Mouse (Mus musculus): ENCODE results near the gene Fgl2. TPM values are rescaled to one million over a fixed set of nuclear protein-coding genes. Genes with fewer than 3 reads are reported as not detected.
A peak's percentile ranks its signal among the peaks of the same experiment; 100 is the strongest.

Fgl2 gene
- polyA plus RNA-seq, 1 experiment from 2014 or later: 17.2 TPM

GRCm38 (mm10) chr5:21391616-21392384 is 19.4 kb downstream of the Fgl2 start:
- WGBS: 19% methylated on average over 12 of the region's 13 CpGs
- H3K4me2 ChIP-seq (ENCODE audit: low read depth, low read length): no peak overlapping the region
- H3K36me3 ChIP-seq (ENCODE audit: control insufficient read depth, insufficient read depth, low read length): no peaks in the 10 kb centered on the region

GRCm38 (mm10) chr5:21394562-21394961 is 22.1 kb downstream of the Fgl2 start:
- H3K36me3 ChIP-seq (ENCODE audit: control insufficient read depth, insufficient read depth, low read length): no peaks in the 10 kb centered on the region
- no peaks in the 10 kb centered on the region; the same call in 1 of the 2 replicates for H3K4me1 ChIP-seq (ENCODE audit: control insufficient read depth, insufficient read depth, low read length)
- H3K27me3 ChIP-seq (ENCODE audit: control insufficient read depth, insufficient read depth, low read length): no peaks in the 10 kb centered on the region
- no peak overlapping the region for H3K4me3 ChIP-seq (replicated peaks; ENCODE audit: low read length)
- no peak overlapping the region for H3K27ac ChIP-seq (ENCODE audit: low read length)
- 72% methylated on average over 2 of the region's 2 CpGs for WGBS
- no peak overlapping the region for H3K4me2 ChIP-seq (ENCODE audit: low read depth, low read length)
- no peak for ATAC-seq (ENCODE audit: insufficient read depth, low FRiP score)
- no peaks in the 10 kb centered on the region for H3K9me3 ChIP-seq (replicated peaks; ENCODE audit: control insufficient read depth, low read length)
- no peak overlapping the region for H3K9ac ChIP-seq (ENCODE audit: low read length)

More at GRCm38 (mm10) chr5:21391616-21392384, 19.4 kb downstream of the Fgl2 start:
- ATAC-seq (ENCODE audit: insufficient read depth, low FRiP score): peak; percentile 66
- Histone ChIP-seq H3K9me3 (replicated peaks; ENCODE audit: control insufficient read depth, low read length) (no peaks in the 10 kb centered on the region), H3K27me3 (ENCODE audit: control insufficient read depth, insufficient read depth, low read length) (no peaks in the 10 kb centered on the region), H3K4me1 (ENCODE audit: control insufficient read depth, insufficient read depth, low read length) (no peaks in the 10 kb centered on the region; the same call in 1 of the 2 replicates), H3K4me3 (replicated peaks; ENCODE audit: low read length) (no peak overlapping the region), H3K9ac (ENCODE audit: low read length) (no peak overlapping the region), H3K27ac (ENCODE audit: low read length) (peak overlapping the region; percentile 48; the same call in 1 of the 2 replicates)

- 29% methylated on average over 7 of the region's 7 CpGs for WGBS
- no peak for ATAC-seq (ENCODE audit: insufficient read depth, low FRiP score)
- no peak overlapping the region for H3K4me3 ChIP-seq (replicated peaks; ENCODE audit: low read length)
- H3K36me3 ChIP-seq (ENCODE audit: control insufficient read depth, insufficient read depth, low read length): no peaks in the 10 kb centered on the region
- no peak overlapping the region for H3K27ac ChIP-seq (ENCODE audit: low read length)
- no peak overlapping the region for H3K4me2 ChIP-seq (ENCODE audit: low read depth, low read length)
- H3K27me3 ChIP-seq (ENCODE audit: control insufficient read depth, insufficient read depth, low read length): no peaks in the 10 kb centered on the region
- H3K4me1 ChIP-seq (ENCODE audit: control insufficient read depth, insufficient read depth, low read length): no peaks in the 10 kb centered on the region; the same call in 1 of the 2 replicates
- no peak overlapping the region for H3K9ac ChIP-seq (ENCODE audit: low read length)
- no peaks in the 10 kb centered on the region for H3K9me3 ChIP-seq (replicated peaks; ENCODE audit: control insufficient read depth, low read length)
Observed at GRCm38 (mm10) chr5:21395205-21395840, 22.9 kb downstream of the Fgl2 start.

GRCm38 (mm10) chr5:21411261-21411666 is 38.8 kb downstream of the Fgl2 start:
- Histone ChIP-seq H3K27ac (ENCODE audit: low read length) (no peak overlapping the region), H3K27me3 (ENCODE audit: control insufficient read depth, insufficient read depth, low read length) (no peaks in the 10 kb centered on the region), H3K36me3 (ENCODE audit: control insufficient read depth, insufficient read depth, low read length) (no peaks in the 10 kb centered on the region), H3K9me3 (replicated peaks; ENCODE audit: control insufficient read depth, low read length) (no peaks in the 10 kb centered on the region), H3K9ac (ENCODE audit: low read length) (no peak overlapping the region), H3K4me1 (ENCODE audit: control insufficient read depth, insufficient read depth, low read length) (no peaks in the 10 kb centered on the region), H3K4me3 (replicated peaks; ENCODE audit: low read length) (no peak overlapping the region), H3K4me2 (ENCODE audit: low read depth, low read length) (no peak overlapping the region)
- WGBS: 83% methylated on average over 5 of the region's 5 CpGs
- no peak for ATAC-seq (ENCODE audit: insufficient read depth, low FRiP score)

- no peaks in the 10 kb centered on the region for H3K9me3 ChIP-seq (replicated peaks; ENCODE audit: control insufficient read depth, low read length)
- H3K27me3 ChIP-seq (ENCODE audit: control insufficient read depth, insufficient read depth, low read length): no peaks in the 10 kb centered on the region
- WGBS: 61% methylated on average over 5 of the region's 5 CpGs
- no peak for ATAC-seq (ENCODE audit: insufficient read depth, low FRiP score)
- H3K36me3 ChIP-seq (ENCODE audit: control insufficient read depth, insufficient read depth, low read length): no peaks in the 10 kb centered on the region
- H3K4me3 ChIP-seq (replicated peaks; ENCODE audit: low read length): no peak overlapping the region
- no peak overlapping the region for H3K9ac ChIP-seq (ENCODE audit: low read length)
- H3K4me1 ChIP-seq (ENCODE audit: control insufficient read depth, insufficient read depth, low read length): no peaks in the 10 kb centered on the region
- no peak overlapping the region for H3K27ac ChIP-seq (ENCODE audit: low read length)
- H3K4me2 ChIP-seq (ENCODE audit: low read depth, low read length): no peak overlapping the region
Observed at GRCm38 (mm10) chr5:21412056-21412455, 39.6 kb downstream of the Fgl2 start.

- no peaks in the 10 kb centered on the region for H3K27me3 ChIP-seq (ENCODE audit: control insufficient read depth, insufficient read depth, low read length)
- H3K9ac ChIP-seq (ENCODE audit: low read length): no peak overlapping the region
- no peak overlapping the region for H3K27ac ChIP-seq (ENCODE audit: low read length)
- no peaks in the 10 kb centered on the region for H3K9me3 ChIP-seq (replicated peaks; ENCODE audit: control insufficient read depth, low read length)
- H3K36me3 ChIP-seq (ENCODE audit: control insufficient read depth, insufficient read depth, low read length): no peaks in the 10 kb centered on the region
- no peak overlapping the region for H3K4me2 ChIP-seq (ENCODE audit: low read depth, low read length)
- H3K4me3 ChIP-seq (replicated peaks; ENCODE audit: low read length): no peak overlapping the region
- no peak for ATAC-seq (ENCODE audit: insufficient read depth, low FRiP score)
- 82% methylated on average over 3 of the region's 3 CpGs for WGBS
- no peaks in the 10 kb centered on the region for H3K4me1 ChIP-seq (ENCODE audit: control insufficient read depth, insufficient read depth, low read length)
Observed at GRCm38 (mm10) chr5:21413322-21413721, 40.9 kb downstream of the Fgl2 start.

- H3K4me1 ChIP-seq (ENCODE audit: control insufficient read depth, insufficient read depth, low read length): no peaks in the 10 kb centered on the region
- H3K9me3 ChIP-seq (replicated peaks; ENCODE audit: control insufficient read depth, low read length): no peaks in the 10 kb centered on the region
- no peaks in the 10 kb centered on the region for H3K36me3 ChIP-seq (ENCODE audit: control insufficient read depth, insufficient read depth, low read length)
- ATAC-seq (ENCODE audit: insufficient read depth, low FRiP score): no peak
- no peak overlapping the region for H3K4me2 ChIP-seq (ENCODE audit: low read depth, low read length)
- no peak overlapping the region for H3K27ac ChIP-seq (ENCODE audit: low read length)
- H3K9ac ChIP-seq (ENCODE audit: low read length): no peak overlapping the region
- no peaks in the 10 kb centered on the region for H3K27me3 ChIP-seq (ENCODE audit: control insufficient read depth, insufficient read depth, low read length)
- no peak overlapping the region for H3K4me3 ChIP-seq (replicated peaks; ENCODE audit: low read length)
- 58% methylated on average over 1 of the region's 1 CpGs for WGBS
Observed at GRCm38 (mm10) chr5:21414116-21414820, 41.8 kb downstream of the Fgl2 start.

- Histone ChIP-seq H3K9ac (ENCODE audit: low read length) (no peak overlapping the region), H3K4me3 (replicated peaks; ENCODE audit: low read length) (no peak overlapping the region), H3K4me1 (ENCODE audit: control insufficient read depth, insufficient read depth, low read length) (no peaks in the 10 kb centered on the region), H3K9me3 (replicated peaks; ENCODE audit: control insufficient read depth, low read length) (no peaks in the 10 kb centered on the region), H3K27ac (ENCODE audit: low read length) (no peak overlapping the region), H3K4me2 (ENCODE audit: low read depth, low read length) (no peak overlapping the region), H3K27me3 (ENCODE audit: control insufficient read depth, insufficient read depth, low read length) (no peaks in the 10 kb centered on the region), H3K36me3 (ENCODE audit: control insufficient read depth, insufficient read depth, low read length) (no peaks in the 10 kb centered on the region)
- ATAC-seq (ENCODE audit: insufficient read depth, low FRiP score): no peak
- 50% methylated on average over 4 of the region's 4 CpGs for WGBS
Observed at GRCm38 (mm10) chr5:21418613-21419012, 46.2 kb downstream of the Fgl2 start.

- no peak overlapping the region for H3K4me3 ChIP-seq (replicated peaks; ENCODE audit: low read length)
- no peak overlapping the region for H3K4me2 ChIP-seq (ENCODE audit: low read depth, low read length)
- H3K27me3 ChIP-seq (ENCODE audit: control insufficient read depth, insufficient read depth, low read length): no peaks in the 10 kb centered on the region
- H3K9me3 ChIP-seq (replicated peaks; ENCODE audit: control insufficient read depth, low read length): no peaks in the 10 kb centered on the region
- peaks cover 4% of the 10 kb centered on the region; the same call in 1 of the 2 replicates for H3K4me1 ChIP-seq (ENCODE audit: control insufficient read depth, insufficient read depth, low read length)
- no peak overlapping the region for H3K9ac ChIP-seq (ENCODE audit: low read length)
- no peaks in the 10 kb centered on the region for H3K36me3 ChIP-seq (ENCODE audit: control insufficient read depth, insufficient read depth, low read length)
- ATAC-seq (ENCODE audit: insufficient read depth, low FRiP score): no peak
- 10% methylated on average over 1 of the region's 1 CpGs for WGBS
- H3K27ac ChIP-seq (ENCODE audit: low read length): no peak overlapping the region
Observed at GRCm38 (mm10) chr5:21420609-21421008, 48.2 kb downstream of the Fgl2 start.

Data from stomach, embryonic 16.5 days (tissue).